9 mouse cellular contexts compared by ENCODE assay signal in genomic region chr2:148397784-148398100, GRCm38 (mm10). TPM values are rescaled to one million over a fixed set of nuclear protein-coding genes. Genes with fewer than 3 reads are reported as not detected.
DNase-seq lines count a peak whose midpoint lies in the region; ATAC-seq and TF ChIP-seq lines count a peak whose summit lies in the region.
"Had no signal": no experiment of that assay in that cellular context is flagged by ENCODE, and none has a peak within 500 bp of the region (broad histone marks: within the 10 kb centered on the region; RNA-seq: fewer than 3 reads in every experiment).

No protein-coding gene starts in this region.

- no peaks in the 10 kb centered on the region; the same call in 1 of the 2 replicates for H3K27me3 ChIP-seq in heart, adult 2 months (ENCODE audit: control insufficient read depth, insufficient read depth, low read length)
- peaks cover 52% of the 10 kb centered on the region for H3K27me3 ChIP-seq in heart, embryonic 12.5 days (replicated peaks)
- H3K27me3 ChIP-seq in midbrain, embryonic 11.5 days (ENCODE audit: control insufficient read depth, insufficient read depth, low read length) = peaks cover 18% of the 10 kb centered on the region

- H3K4me3 ChIP-seq in heart, adult 2 months = no peak overlapping the region
- no peak overlapping the region for H3K4me3 ChIP-seq in heart, embryonic 12.5 days
- H3K4me3 ChIP-seq in midbrain, embryonic 11.5 days (ENCODE audit: low read depth, low read length) = no peak overlapping the region
- H3K4me3 ChIP-seq: liver, embryonic 13.5 days had no signal

- intact Hi-C loops in heart, adult 2 months (cut with DNase I) = no loop called here

- H3K4me2 ChIP-seq in heart, embryonic 12.5 days = no peak overlapping the region
- H3K4me2 ChIP-seq in midbrain, embryonic 11.5 days = no peak overlapping the region
- H3K4me2 ChIP-seq: liver, embryonic 13.5 days had no signal

- peaks cover 16% of the 10 kb centered on the region for H3K36me3 ChIP-seq in heart, adult 2 months (ENCODE audit: control insufficient read depth, insufficient read depth, low read length)
- H3K36me3 ChIP-seq in heart, embryonic 12.5 days = no peaks in the 10 kb centered on the region
- H3K36me3 ChIP-seq in midbrain, embryonic 11.5 days (ENCODE audit: control insufficient read depth, insufficient read depth, low read length) = no peaks in the 10 kb centered on the region
- H3K36me3 ChIP-seq: liver, embryonic 13.5 days had no signal

- H3K9me3 ChIP-seq in heart, embryonic 12.5 days (replicated peaks) = no peaks in the 10 kb centered on the region
- H3K9me3 ChIP-seq in midbrain, embryonic 11.5 days (ENCODE audit: control insufficient read depth, low read length) = no peaks in the 10 kb centered on the region
- H3K9me3 ChIP-seq: liver, embryonic 13.5 days had no signal

- ATAC-seq in heart, embryonic 12.5 days (ENCODE audit: insufficient number of reproducible peaks, low FRiP score) = no peak
- ATAC-seq in midbrain, embryonic 11.5 days (ENCODE audit: low FRiP score) = no peak

- no peaks in the 10 kb centered on the region for H3K79me2 ChIP-seq in heart, adult 2 months (replicated peaks; ENCODE audit: control insufficient read depth, insufficient read depth, low read length)

- H3K4me1 ChIP-seq in heart, adult 2 months (ENCODE audit: control insufficient read depth, insufficient read depth, low read length) = peaks cover 24% of the 10 kb centered on the region
- H3K4me1 ChIP-seq in heart, embryonic 12.5 days (replicated peaks) = peaks cover 34% of the 10 kb centered on the region
- H3K4me1 ChIP-seq in midbrain, embryonic 11.5 days (ENCODE audit: control insufficient read depth, insufficient read depth, low read length) = no peaks in the 10 kb centered on the region

- peak overlapping the region; percentile 78 for H3K27ac ChIP-seq in heart, adult 2 months
- no peak overlapping the region for H3K27ac ChIP-seq in heart, embryonic 12.5 days (ENCODE audit: poor library complexity, severe bottlenecking)
- no peak overlapping the region for H3K27ac ChIP-seq in midbrain, embryonic 11.5 days (ENCODE audit: low read depth, low read length)
- H3K27ac ChIP-seq: liver, embryonic 13.5 days had no signal

- 0 out of 2 replicates have a peak, but pooled peaks have one; percentile 36 for TF ChIP-seq EP300 in heart, adult 2 months (IDR thresholded peaks at IDR 0.05; ENCODE audit: insufficient read depth, low read depth, low read length)

- no peak for TF ChIP-seq CTCF in heart, adult 2 months (IDR thresholded peaks at IDR 0.05)

- peak overlapping the region; percentile 1; the same call in 1 of the 2 replicates for H3K9ac ChIP-seq in heart, adult 2 months (ENCODE audit: low read depth, low read length)
- no peak overlapping the region for H3K9ac ChIP-seq in heart, embryonic 12.5 days
- H3K9ac ChIP-seq in midbrain, embryonic 11.5 days (ENCODE audit: low read length) = no peak overlapping the region
- H3K9ac ChIP-seq: liver, embryonic 13.5 days had no signal

- WGBS in heart, adult 2 months = 15% methylated on average over 1 of the region's 1 CpGs
- 59% methylated on average over 1 of the region's 1 CpGs for WGBS in heart, embryonic 12.5 days
- 94% methylated on average over 1 of the region's 1 CpGs for WGBS in midbrain, embryonic 11.5 days

- peak; percentile 58 to 78 for DNase-seq in heart, adult 2 months
- DNase-seq in Muller cell, postnatal 12 days (ENCODE audit: inconsistent ontology term) = peak; percentile 71
- peak; percentile 68 for DNase-seq in heart, adult 8-10 months (ENCODE audit: low spot score)
- DNase-seq in kidney, postnatal 4 days = peak; percentile 41 to 55
- no peak for DNase-seq in T-cell, adult 2 months (ENCODE audit: low spot score)
- no peak for DNase-seq in midbrain, embryonic 11.5 days (ENCODE audit: low spot score, missing footprints)
- no peak for DNase-seq in cerebellum, postnatal 4 days (ENCODE audit: low spot score in 2 of 2)
- DNase-seq: liver, embryonic 13.5 days had no signal

- no peak for TF ChIP-seq POLR2A in heart, adult 2 months (IDR thresholded peaks at IDR 0.05; ENCODE audit: insufficient read depth, low read depth, low read length)

RNA-seq across cellular contexts. Expression of gene Sstr4, which starts 2.6 kb away (rescaled TPM):
- 1 to 10 TPM; 1.1 to 2.0 TPM for total RNA-seq in heart, adult 2 months (2021)
- 1.4 and 2.4 TPM in 2 replicates for polyA plus RNA-seq in heart, adult 2 months (2012; rRNA removed)
- polyA plus RNA-seq in heart, embryonic 12.5 days (2016; fragmentation: Nextera tagmentation; extraction: Ambion mirVana) = 0.93 and 0.95 TPM in 2 replicates
- 1 to 10 TPM in 3 of 4 experiments, under 1 TPM in 1; 0.98 to 1.8 (median 1.3) TPM for total RNA-seq in heart, adult 8-10 months (2022)
- 1.4 and 2.2 TPM in 2 replicates for polyA plus RNA-seq in midbrain, embryonic 11.5 days (2014; fragmentation: Nextera tagmentation; extraction: Ambion mirVana)
- polyA plus RNA-seq: liver, embryonic 13.5 days had no signal

RNA-seq across cellular contexts. Expression of gene Thbd, which starts 10.2 kb away (rescaled TPM):
- 10 to 100 TPM; 41.7 to 47.8 TPM for total RNA-seq in heart, adult 2 months (2021)
- 38.9 and 65.0 TPM in 2 replicates for polyA plus RNA-seq in heart, adult 2 months (2012; rRNA removed)
- polyA plus RNA-seq in heart, embryonic 12.5 days (2016; fragmentation: Nextera tagmentation; extraction: Ambion mirVana) = 13.0 and 14.1 TPM in 2 replicates
- 10 to 100 TPM; 34.5 to 51.7 (median 43.7) TPM for total RNA-seq in heart, adult 8-10 months (2022)
- polyA plus RNA-seq in midbrain, embryonic 11.5 days (2014; fragmentation: Nextera tagmentation; extraction: Ambion mirVana) = 16.3 and 21.0 TPM in 2 replicates

RNA-seq across cellular contexts. Expression of gene Cd93, which starts 45.6 kb away (rescaled TPM):
- total RNA-seq in heart, adult 2 months (2021) = 10 to 100 TPM; 47.8 to 51.8 TPM
- polyA plus RNA-seq in heart, adult 2 months (2012; rRNA removed) = 28.1 and 52.2 TPM in 2 replicates
- 27.3 and 28.6 TPM in 2 replicates for polyA plus RNA-seq in heart, embryonic 12.5 days (2016; fragmentation: Nextera tagmentation; extraction: Ambion mirVana)
- 10 to 100 TPM; 30.6 to 48.2 (median 40.0) TPM for total RNA-seq in heart, adult 8-10 months (2022)
- polyA plus RNA-seq in midbrain, embryonic 11.5 days (2014; fragmentation: Nextera tagmentation; extraction: Ambion mirVana) = 5.9 and 7.3 TPM in 2 replicates

Comparison
In these comparisons a context has a peak if more than half of its experiments do, and no peak if none do; other contexts are left out.
1. DNase-seq: peak in heart, adult 2 months (2 of 2), Muller cell, postnatal 12 days (single experiment), heart, adult 8-10 months (single experiment) and kidney, postnatal 4 days (2 of 2); none in T-cell, adult 2 months (single experiment), midbrain, embryonic 11.5 days (single experiment) and cerebellum, postnatal 4 days (0 of 2).